Mouse (Mus musculus): ENCODE measurements around the gene Tacc2. TPM values are rescaled to one million over a fixed set of nuclear protein-coding genes. Genes with fewer than 3 reads are reported as not detected.

Gene Tacc2
- polyA plus RNA-seq, 1 experiment from 2014 or later: 43.8 TPM

- Histone ChIP-seq H3K4me1 (peaks cover 11% of the 10 kb centered on the region), H3K9me3 (no peaks in the 10 kb centered on the region), H3K27me3 (0 out of 2 replicates have a peak, but pooled peaks cover 7% of the 10 kb centered on the region), H3K4me3 (no peak overlapping the region), H3K36me3 (no peaks in the 10 kb centered on the region), H3K27ac (no peak overlapping the region), H3K4me2 (no peak overlapping the region), H3K9ac (no peak overlapping the region)
- WGBS: 60% methylated on average over 3 of the region's 3 CpGs
- ATAC-seq (ENCODE audit: insufficient number of reproducible peaks, insufficient read depth, low FRiP score, low TSS enrichment, low read depth): no peak
These were observed 44.7 kb downstream of the Tacc2 start for GRCm38 (mm10) chr7:130621953-130622352.

GRCm38 (mm10) chr7:130622359-130622758 is 45.1 kb downstream of the Tacc2 start:
- WGBS: 85% methylated on average over 4 of the region's 4 CpGs
- Histone ChIP-seq H3K4me3 (no peak overlapping the region), H3K9ac (no peak overlapping the region), H3K4me2 (no peak overlapping the region), H3K27ac (no peak overlapping the region), H3K4me1 (peaks cover 15% of the 10 kb centered on the region), H3K27me3 (0 out of 2 replicates have a peak, but pooled peaks cover 7% of the 10 kb centered on the region), H3K36me3 (no peaks in the 10 kb centered on the region), H3K9me3 (no peaks in the 10 kb centered on the region)
- no peak for ATAC-seq (ENCODE audit: insufficient number of reproducible peaks, insufficient read depth, low FRiP score, low TSS enrichment, low read depth)

DNA sequence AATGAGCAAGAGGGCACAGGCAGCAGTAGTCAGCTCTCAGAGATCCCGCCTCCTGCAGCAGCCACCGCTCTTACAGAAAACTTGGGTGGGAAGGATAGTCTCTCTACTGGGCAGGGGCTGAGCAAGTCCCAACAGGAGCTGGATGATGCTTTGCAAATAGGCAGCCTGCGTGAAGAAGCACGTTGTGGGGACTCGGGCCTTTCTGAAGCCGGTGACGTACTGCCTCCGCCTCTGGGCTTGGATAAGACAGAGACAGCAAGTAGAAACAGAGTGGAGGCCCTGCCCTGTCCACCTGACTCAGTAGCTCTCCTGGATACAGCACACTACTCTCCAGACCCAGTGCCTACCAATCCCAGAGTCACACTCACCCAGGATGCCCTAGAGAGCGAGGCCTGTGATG is 47.1 kb downstream of the Tacc2 start:
- Histone ChIP-seq H3K4me2 (no peak overlapping the region), H3K4me3 (no peak overlapping the region), H3K27ac (no peak overlapping the region; the same call in 1 of the 2 replicates), H3K4me1 (peaks cover 15% of the 10 kb centered on the region), H3K36me3 (no peaks in the 10 kb centered on the region), H3K9me3 (no peaks in the 10 kb centered on the region), H3K27me3 (0 out of 2 replicates have a peak, but pooled peaks cover 7% of the 10 kb centered on the region), H3K9ac (no peak overlapping the region)
- ATAC-seq (ENCODE audit: insufficient number of reproducible peaks, insufficient read depth, low FRiP score, low TSS enrichment, low read depth): 0 out of 2 replicates have a peak, but pooled peaks have one; percentile 59
- WGBS: 75% methylated on average over 9 of the region's 9 CpGs

GRCm38 (mm10) chr7:130625361-130625760 is 48.1 kb downstream of the Tacc2 start:
- Histone ChIP-seq H3K9ac (0 out of 2 replicates have a peak overlapping the region, but pooled peaks have one; percentile 6), H3K4me3 (no peak overlapping the region), H3K9me3 (no peaks in the 10 kb centered on the region), H3K4me1 (peaks cover 15% of the 10 kb centered on the region), H3K27ac (no peak overlapping the region), H3K36me3 (no peaks in the 10 kb centered on the region), H3K27me3 (0 out of 2 replicates have a peak, but pooled peaks cover 7% of the 10 kb centered on the region), H3K4me2 (no peak overlapping the region)
- no peak for ATAC-seq (ENCODE audit: insufficient number of reproducible peaks, insufficient read depth, low FRiP score, low TSS enrichment, low read depth)
- 81% methylated on average over 7 of the region's 7 CpGs for WGBS

GRCm38 (mm10) chr7:130628601-130629000 is 51.4 kb downstream of the Tacc2 start:
- Histone ChIP-seq H3K4me3 (no peak overlapping the region), H3K9ac (no peak overlapping the region), H3K27me3 (0 out of 2 replicates have a peak, but pooled peaks cover 7% of the 10 kb centered on the region), H3K9me3 (no peaks in the 10 kb centered on the region), H3K27ac (no peak overlapping the region), H3K4me2 (no peak overlapping the region), H3K4me1 (peaks cover 22% of the 10 kb centered on the region), H3K36me3 (no peaks in the 10 kb centered on the region)
- WGBS: 33% methylated on average over 1 of the region's 1 CpGs
- no peak for ATAC-seq (ENCODE audit: insufficient number of reproducible peaks, insufficient read depth, low FRiP score, low TSS enrichment, low read depth)

DNA sequence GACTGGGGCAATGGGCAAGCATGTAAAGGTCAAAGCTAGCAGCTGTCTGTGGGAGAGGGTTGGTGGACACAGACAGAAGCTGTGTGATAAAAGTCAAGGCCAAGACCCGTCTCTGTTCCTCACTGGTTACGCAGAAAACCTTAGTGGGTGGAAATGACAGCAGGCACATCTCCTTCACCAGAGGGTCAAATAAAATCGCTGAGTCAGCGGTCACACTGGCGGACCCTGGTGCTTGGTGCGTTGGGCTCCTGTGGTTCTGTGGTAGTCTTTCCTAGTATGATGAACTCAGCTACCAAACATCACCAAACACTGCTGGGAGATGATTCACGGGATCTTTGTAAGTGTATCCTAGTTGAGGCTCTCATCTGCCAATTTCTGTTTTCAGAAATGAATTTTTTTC is 52.8 kb downstream of the Tacc2 start:
- Histone ChIP-seq H3K9me3 (no peaks in the 10 kb centered on the region), H3K36me3 (no peaks in the 10 kb centered on the region), H3K27ac (no peak overlapping the region), H3K4me1 (peaks cover 22% of the 10 kb centered on the region), H3K4me2 (no peak overlapping the region), H3K9ac (no peak overlapping the region), H3K27me3 (0 out of 2 replicates have a peak, but pooled peaks cover 7% of the 10 kb centered on the region), H3K4me3 (no peak overlapping the region)
- 92% methylated on average over 7 of the region's 7 CpGs for WGBS
- no peak for ATAC-seq (ENCODE audit: insufficient number of reproducible peaks, insufficient read depth, low FRiP score, low TSS enrichment, low read depth)

- 89% methylated on average over 3 of the region's 3 CpGs for WGBS
These were observed 53.7 kb downstream of the Tacc2 start for GRCm38 (mm10) chr7:130630956-130631355.

GRCm38 (mm10) chr7:130631553-130632378 is 54.5 kb downstream of the Tacc2 start:
- no peak overlapping the region for H3K4me3 ChIP-seq
- no peak overlapping the region for H3K4me2 ChIP-seq
- no peaks in the 10 kb centered on the region for H3K27me3 ChIP-seq
- H3K9ac ChIP-seq: no peak overlapping the region
- ATAC-seq (ENCODE audit: insufficient number of reproducible peaks, insufficient read depth, low FRiP score, low TSS enrichment, low read depth): no peak
- H3K9me3 ChIP-seq: no peaks in the 10 kb centered on the region
- 52% methylated on average over 22 of the region's 22 CpGs for WGBS
- H3K36me3 ChIP-seq: no peaks in the 10 kb centered on the region
- H3K4me1 ChIP-seq: peaks cover 25% of the 10 kb centered on the region
- H3K27ac ChIP-seq: peak overlapping the region; percentile 16; the same call in 1 of the 2 replicates

More at GRCm38 (mm10) chr7:130630956-130631355, 53.7 kb downstream of the Tacc2 start:
- H3K9me3 ChIP-seq: no peaks in the 10 kb centered on the region
- H3K27ac ChIP-seq: no peak overlapping the region
- ATAC-seq (ENCODE audit: insufficient number of reproducible peaks, insufficient read depth, low FRiP score, low TSS enrichment, low read depth): no peak
- H3K4me2 ChIP-seq: no peak overlapping the region
- no peaks in the 10 kb centered on the region for H3K36me3 ChIP-seq
- H3K4me3 ChIP-seq: no peak overlapping the region
- H3K9ac ChIP-seq: no peak overlapping the region
- H3K27me3 ChIP-seq: no peaks in the 10 kb centered on the region
- peaks cover 24% of the 10 kb centered on the region for H3K4me1 ChIP-seq

- no peak overlapping the region for H3K4me2 ChIP-seq
- no peaks in the 10 kb centered on the region for H3K36me3 ChIP-seq
- no peaks in the 10 kb centered on the region for H3K27me3 ChIP-seq
- no peak overlapping the region for H3K4me3 ChIP-seq
- H3K9ac ChIP-seq: no peak overlapping the region
- H3K27ac ChIP-seq: no peak overlapping the region
- ATAC-seq (ENCODE audit: insufficient number of reproducible peaks, insufficient read depth, low FRiP score, low TSS enrichment, low read depth): no peak
- 93% methylated on average over 5 of the region's 5 CpGs for WGBS
- peaks cover 25% of the 10 kb centered on the region for H3K4me1 ChIP-seq
- no peaks in the 10 kb centered on the region for H3K9me3 ChIP-seq
These were observed 55.1 kb downstream of the Tacc2 start for GRCm38 (mm10) chr7:130632379-130632732.

GRCm38 (mm10) chr7:130634259-130634871 is 57.1 kb downstream of the Tacc2 start:
- WGBS: 88% methylated on average over 4 of the region's 4 CpGs
- no peaks in the 10 kb centered on the region for H3K36me3 ChIP-seq
- H3K4me2 ChIP-seq: no peak overlapping the region
- H3K4me1 ChIP-seq: peaks cover 41% of the 10 kb centered on the region
- H3K9me3 ChIP-seq: no peaks in the 10 kb centered on the region
- H3K9ac ChIP-seq: no peak overlapping the region
- no peak for ATAC-seq (ENCODE audit: insufficient number of reproducible peaks, insufficient read depth, low FRiP score, low TSS enrichment, low read depth)
- H3K4me3 ChIP-seq: no peak overlapping the region
- no peak overlapping the region for H3K27ac ChIP-seq
- no peaks in the 10 kb centered on the region for H3K27me3 ChIP-seq

DNA sequence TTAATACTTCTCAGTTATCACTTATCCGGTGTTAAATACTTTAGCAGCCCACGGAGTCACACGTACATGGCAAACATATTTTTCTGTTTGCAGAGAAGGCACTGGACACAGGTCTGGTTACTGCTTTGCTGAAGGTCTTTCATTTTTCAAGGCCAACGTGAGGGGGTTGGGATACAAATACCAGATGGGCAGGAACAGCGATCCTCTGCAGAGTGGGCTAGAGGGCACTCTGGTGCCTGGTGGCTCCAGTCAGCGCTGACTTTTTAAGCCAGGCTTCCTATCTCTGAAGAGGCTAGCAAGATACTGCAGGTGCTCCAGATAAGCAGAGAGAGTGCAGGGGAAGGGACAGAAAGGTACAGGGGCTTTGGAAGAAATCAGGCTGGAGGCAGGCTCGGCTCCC is 58.0 kb downstream of the Tacc2 start:
- Histone ChIP-seq H3K9me3 (no peaks in the 10 kb centered on the region), H3K27ac (no peak overlapping the region), H3K4me2 (no peak overlapping the region), H3K27me3 (no peaks in the 10 kb centered on the region), H3K4me1 (peaks cover 41% of the 10 kb centered on the region), H3K9ac (no peak overlapping the region), H3K36me3 (no peaks in the 10 kb centered on the region), H3K4me3 (no peak overlapping the region)
- no peak for ATAC-seq (ENCODE audit: insufficient number of reproducible peaks, insufficient read depth, low FRiP score, low TSS enrichment, low read depth)
- WGBS: 39% methylated on average over 7 of the region's 7 CpGs

DNA sequence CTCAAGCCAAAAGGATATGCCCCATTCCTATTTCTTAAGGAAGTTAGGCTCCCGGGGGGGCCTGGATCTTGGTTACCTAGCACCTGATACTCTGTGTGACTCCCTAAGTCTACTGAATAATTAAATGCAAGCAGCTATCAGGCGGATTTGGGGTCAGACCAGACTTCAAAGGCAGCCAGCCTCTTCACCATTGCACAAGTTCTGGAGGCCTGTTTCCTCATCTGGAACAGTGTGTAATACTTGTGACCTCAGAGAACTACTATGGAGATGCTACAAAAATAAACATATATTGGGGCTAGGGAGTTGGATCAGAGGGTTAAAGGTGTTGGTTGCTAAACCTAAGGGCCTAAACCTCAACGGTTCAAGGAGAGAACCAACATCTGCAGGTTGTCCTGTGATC is 59.0 kb downstream of the Tacc2 start:
- Histone ChIP-seq H3K4me3 (no peak overlapping the region), H3K9me3 (no peaks in the 10 kb centered on the region), H3K4me1 (peaks cover 44% of the 10 kb centered on the region), H3K9ac (no peak overlapping the region), H3K27ac (no peak overlapping the region), H3K36me3 (no peaks in the 10 kb centered on the region), H3K4me2 (no peak overlapping the region), H3K27me3 (no peaks in the 10 kb centered on the region)
- ATAC-seq (ENCODE audit: insufficient number of reproducible peaks, insufficient read depth, low FRiP score, low TSS enrichment, low read depth): no peak
- WGBS: 79% methylated on average over 3 of the region's 3 CpGs
